Mouse (Mus musculus): Measurements from ENCODE around the gene 1700067K01Rik.

The 1700067K01Rik gene

DNA sequence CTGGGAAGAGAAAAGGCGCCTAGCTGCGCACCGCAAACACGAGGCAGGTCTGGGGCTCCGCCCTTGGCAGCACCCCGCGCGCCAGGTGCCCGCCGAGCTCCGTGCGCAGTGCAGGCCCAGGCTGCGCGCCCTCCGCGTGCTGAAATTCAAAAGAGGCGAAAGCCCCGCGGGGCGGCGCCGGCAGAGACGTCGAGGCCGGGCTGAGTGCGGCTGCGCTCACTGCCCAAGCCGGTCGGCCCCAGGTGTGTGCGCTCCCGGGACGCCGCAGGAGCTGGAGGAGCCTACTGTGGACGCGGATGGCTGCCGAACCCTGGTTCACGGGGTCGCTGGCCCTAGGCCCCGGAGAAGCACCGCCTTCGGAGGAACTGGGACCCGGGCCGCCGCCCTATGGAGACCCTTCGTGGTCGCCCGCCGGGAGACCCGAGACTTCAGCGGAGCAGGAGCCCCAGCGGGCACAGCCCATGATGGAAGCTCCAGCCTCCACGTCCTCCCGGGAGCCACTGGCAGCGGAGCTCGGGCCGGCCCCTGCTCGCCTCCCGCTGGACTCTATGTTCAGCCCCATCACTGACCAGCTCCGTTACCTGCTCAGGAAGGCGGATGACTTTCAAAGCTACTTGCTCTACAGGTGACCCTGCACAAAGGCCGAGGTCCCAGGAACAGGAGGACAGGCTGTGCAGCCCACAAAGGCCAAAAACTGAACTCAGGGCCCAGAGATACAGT is at the start of gene 1700067K01Rik:
TSS of gene 1700067K01Rik (plus strand) at position 222 of the 720 bp plus-strand sequence.
- no peak for DNase-seq (ENCODE audit: low spot score in 2 of 2)

DNA sequence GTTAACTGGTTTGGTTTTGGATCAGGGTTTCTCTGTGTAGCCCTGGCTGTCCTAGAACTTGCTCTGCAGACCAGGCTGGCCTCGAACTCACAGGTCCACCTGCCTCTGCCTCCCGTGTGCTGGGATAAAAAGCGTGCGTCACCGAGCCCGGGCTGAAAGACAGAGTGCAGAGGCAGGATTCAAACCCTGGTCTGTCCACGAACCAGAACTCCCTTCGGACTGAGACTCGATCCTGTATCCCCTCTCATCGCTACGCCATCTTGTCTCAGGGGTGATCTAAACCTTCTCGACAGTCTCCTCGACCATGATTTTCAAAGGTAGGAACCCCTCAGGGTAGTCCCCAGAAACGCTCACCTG is 46.6 kb upstream of the 1700067K01Rik start:
- no peak for DNase-seq (ENCODE audit: low spot score in 2 of 2)

DNA sequence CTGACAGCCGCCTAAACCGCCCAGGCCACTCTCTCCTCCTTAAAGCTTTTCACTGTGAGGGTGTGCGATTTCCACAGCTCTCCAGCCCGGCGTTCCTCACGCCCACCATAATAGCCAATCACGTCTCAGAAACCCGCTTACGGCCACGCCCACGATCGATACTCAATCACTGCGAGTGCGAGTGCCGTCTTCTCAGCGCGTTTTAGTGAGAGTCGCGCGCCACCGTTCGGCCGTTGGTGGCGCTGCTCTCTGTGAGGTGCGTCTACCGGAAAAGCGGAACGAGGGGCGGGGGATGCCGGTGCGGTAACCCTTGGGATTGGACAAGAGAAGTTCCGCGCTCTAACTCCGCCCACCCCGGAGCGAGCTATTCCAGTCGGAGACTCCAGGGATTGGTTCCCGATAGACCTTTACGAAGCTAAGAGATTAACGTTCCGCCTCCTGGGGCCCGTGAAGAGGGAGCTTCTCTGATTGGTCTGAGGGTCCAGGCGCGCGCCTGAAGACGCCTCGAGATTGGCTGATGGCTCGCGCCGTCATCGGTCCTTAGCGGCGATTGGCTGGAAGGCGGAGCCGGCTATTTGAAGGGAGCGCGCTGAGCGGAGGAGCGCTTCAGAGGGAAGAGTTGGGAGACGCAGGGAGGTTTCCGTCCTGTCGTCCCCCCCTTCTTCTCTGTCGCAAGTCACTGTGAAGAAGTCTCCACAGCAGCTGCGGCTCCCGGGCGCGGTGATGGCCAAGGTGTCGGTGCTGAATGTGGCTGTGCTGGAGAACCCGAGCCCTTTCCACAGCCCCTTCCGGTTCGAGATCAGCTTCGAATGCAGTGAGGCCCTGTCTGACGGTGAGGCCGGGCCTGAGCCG is 46.0 kb upstream of the 1700067K01Rik start, which contains the start of the genes Gm10644 and Asf1b:
TSS of gene Gm10644 (minus strand) at position 100 of the 852 bp plus-strand sequence.
TSS of gene Asf1b (plus strand) at position 402 of the 852 bp plus-strand sequence.
- DNase-seq (ENCODE audit: low spot score in 2 of 2), result peak; percentile 90 to 99

DNA sequence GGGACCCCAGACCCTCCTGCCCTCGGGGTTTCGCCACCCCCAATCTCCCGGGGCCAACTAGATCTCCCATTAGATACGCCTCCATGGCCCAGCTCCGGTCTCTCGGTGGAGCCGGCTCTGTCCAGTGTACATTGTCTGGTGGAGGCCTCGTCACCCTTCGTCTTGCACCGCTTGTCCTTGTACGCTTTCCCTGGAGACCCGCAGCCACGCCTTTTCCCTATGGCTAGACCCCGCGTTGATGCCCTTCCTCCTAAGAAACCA is 45.4 kb upstream of the 1700067K01Rik start:
- no peak for DNase-seq (ENCODE audit: low spot score in 2 of 2)

DNA sequence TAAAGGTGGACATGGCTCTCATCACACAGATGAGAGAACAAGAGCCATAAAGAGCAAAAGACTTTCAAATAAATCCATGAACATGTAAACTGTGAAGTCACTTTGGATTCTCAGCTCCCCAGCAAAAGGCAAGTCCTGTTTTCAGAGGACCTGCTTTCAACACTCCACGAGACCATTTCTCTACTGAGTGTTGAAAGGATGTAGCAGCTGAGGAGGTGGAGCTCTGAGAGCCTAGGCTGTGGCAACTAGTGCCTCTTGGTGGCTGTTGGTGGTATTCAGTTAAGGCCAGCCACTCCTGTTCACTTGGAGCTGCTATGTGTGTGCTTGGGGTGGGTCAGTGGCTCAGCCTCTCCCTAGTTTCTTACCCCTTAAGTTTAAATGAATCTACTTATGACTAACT is 44.5 kb upstream of the 1700067K01Rik start:
- DNase-seq (ENCODE audit: low spot score in 2 of 2), result peak; percentile 26 to 62

DNA sequence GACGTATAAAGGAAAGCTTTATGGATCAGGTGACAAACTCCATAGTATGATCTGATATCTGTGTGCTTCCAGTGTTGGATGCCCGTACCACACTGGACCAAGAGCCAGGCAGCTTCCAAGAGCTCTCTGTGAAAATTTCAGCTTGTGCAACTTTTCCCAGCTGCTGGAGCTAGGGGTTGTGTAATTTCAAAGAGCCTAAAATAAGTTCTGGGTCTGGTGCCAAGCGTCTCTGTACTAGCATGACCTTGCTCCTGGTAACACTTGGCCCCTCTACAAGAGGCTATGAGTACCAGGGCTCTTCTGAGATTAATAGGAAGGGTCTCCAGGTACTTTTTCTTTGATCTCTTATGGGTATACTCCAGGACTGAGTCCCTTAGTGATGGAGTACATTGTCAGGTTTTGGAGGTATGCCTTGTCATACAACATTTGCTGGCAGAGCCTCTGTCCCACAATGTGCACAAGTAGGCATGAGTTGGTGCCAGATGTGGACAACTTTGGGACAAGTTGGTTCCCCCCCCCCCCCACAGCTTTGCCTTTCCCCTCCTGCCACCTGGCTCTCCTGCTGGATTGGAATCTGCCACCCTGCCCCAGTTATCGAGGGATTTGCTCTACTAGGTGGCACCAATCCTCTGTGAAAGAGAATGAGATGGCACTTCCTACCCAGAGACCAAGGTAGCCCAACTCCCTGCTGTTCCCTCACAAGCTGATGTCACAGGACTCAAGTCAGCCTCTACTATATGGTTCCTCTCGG is 37.1 kb upstream of the 1700067K01Rik start:
- no peak for DNase-seq (ENCODE audit: low spot score in 2 of 2)

DNA sequence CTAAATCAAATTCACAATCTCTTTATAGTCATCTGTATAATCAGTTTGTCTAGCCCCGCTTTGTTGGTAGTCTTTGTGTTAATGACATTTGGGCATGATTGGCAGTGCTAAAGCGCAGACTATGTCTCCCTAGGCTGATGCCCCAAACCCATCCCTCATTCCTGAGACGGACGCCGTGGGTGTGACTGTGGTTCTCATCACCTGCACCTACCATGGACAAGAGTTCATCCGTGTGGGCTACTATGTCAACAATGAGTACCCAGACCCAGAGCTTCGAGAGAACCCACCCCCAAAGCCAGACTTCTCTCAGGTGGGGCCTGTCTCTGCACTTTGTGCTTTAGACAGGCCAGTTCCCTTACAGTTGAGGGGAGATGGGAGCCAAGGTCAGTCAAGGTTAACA is 33.6 kb upstream of the 1700067K01Rik start:
- DNase-seq (ENCODE audit: low spot score in 2 of 2), result no peak

DNA sequence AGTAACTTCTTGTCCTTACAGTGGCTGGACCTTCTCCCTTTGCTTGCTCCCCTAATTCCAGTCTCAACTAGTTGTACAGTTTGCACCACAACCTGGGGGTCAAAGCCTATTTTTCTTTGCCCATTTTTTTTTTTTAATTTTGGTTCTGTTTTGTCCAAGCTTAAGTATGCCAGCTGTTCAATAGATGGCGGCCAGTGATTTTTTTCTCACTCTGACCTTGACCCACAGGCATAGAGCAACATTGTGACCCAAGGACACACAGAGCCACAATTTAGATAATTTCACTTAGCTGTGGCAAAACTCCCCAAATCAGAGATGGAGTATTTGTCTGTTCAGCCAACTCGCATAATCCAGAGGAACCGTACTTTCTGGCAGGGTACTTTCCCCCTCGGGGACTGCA is 30.2 kb upstream of the 1700067K01Rik start:
- DNase-seq (ENCODE audit: low spot score in 2 of 2), result no peak

DNA sequence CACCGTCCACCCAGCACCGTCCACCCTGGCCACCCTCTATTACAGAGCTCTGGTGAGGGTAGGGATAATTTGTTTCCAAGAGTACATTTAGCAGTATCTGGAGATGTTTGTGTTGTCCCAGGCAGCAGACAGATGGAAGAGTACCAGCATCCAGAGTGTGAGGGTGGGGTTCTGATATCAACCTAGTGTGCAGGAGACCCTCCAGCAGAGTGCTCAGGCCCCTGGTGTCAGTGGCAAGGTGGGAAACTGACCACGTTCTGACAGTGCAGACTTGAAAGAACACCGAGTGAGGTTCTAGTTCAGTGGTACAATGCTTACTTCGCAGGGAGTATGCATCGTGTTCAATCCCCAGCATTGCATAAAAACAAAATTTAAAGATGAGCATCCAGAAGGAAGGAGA is 29.6 kb upstream of the 1700067K01Rik start:
- DNase-seq (ENCODE audit: low spot score in 2 of 2), result no peak

DNA sequence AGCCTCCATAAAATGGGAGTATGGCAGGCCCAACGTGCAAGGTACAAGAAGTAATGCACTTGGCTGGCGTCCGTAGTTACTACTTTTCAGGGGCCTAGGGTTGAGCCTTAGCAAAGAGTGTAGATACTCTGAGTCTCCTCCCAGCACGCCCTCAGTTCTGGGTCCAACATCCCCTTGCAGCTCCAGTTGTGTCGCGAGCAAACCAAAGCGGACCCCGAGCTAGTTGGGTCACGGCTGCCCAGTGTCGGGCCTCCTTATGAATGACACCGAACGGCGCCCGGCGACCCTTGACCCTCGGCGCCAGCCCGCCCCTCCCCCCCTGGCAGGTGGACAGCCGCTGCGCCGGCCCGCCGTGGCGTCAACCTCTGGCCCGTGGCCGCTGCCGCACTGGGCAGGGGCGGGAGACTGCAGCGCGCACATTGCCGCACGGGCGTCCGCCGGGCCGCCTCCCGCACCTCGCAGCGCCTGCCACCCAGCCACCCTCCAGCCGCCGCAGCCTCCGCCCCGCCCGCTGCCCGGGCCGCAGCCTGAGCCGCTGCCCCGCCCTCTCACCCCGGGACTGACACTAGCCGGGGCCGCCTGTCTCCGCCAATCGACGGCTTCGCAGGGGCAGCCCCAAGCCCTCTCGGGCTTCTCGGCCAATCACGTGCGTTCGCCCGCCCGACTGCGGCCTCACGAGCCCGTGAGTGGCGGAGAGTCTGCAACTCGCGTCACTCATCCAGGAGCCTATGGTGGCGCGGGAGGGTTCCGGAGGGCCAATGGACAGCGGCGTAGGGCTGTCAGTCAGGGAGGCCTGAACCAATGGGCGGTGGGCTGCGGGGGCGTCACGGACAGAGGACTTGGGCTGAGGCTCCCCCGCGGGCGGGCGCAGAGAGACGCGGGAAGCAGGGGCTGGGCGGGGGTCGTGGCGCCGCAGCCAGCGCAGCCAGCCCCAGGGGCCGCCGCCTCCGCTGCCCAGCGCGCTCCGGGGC is 28.9 kb upstream of the 1700067K01Rik start, which contains the start of gene Prkaca:
TSS of gene Prkaca (plus strand) at position 844 of the 971 bp plus-strand sequence.
- peak; percentile 92 to 97 for DNase-seq (ENCODE audit: low spot score in 2 of 2)

DNA sequence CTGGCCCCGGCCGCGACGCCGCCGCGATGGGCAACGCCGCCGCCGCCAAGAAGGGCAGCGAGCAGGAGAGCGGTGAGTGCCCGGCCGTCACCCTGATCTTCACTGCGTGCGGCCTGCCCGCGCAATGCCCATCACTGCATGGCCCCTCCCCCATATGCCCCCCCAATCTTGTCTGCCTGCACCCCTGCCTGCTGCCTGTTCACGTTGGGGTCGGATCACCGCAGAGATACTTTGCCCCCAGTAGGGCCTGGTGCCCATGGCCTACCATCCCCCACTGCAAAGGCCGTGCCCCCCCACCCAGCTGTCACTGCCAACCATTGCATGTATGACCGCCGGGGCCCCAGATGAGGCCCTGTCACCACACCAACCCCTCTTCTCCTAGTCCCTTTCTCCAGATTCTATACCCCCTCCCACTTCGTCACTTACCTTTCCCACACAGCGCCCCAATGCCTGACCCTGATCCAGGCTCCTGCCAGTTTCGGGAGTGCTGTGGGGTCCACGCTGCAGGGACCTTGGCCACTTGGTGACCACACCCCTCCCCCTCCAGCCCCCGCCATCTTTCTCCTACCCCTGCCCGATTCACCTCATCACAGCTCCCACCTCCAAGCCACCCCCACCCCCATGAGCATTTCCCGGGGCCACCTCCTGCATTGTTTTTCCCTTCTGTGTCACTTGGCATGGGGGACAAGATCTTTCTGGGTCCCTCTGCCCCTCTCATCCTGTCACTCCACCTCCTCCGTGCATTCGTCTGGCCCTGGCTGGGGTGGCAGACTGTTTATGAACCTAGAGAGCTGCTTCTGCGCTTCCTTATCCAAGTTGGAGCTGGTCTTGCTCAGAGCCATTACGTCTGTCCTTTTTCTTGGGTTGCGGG is 27.9 kb upstream of the 1700067K01Rik start:
- DNase-seq (ENCODE audit: low spot score in 2 of 2), result no peak

DNA sequence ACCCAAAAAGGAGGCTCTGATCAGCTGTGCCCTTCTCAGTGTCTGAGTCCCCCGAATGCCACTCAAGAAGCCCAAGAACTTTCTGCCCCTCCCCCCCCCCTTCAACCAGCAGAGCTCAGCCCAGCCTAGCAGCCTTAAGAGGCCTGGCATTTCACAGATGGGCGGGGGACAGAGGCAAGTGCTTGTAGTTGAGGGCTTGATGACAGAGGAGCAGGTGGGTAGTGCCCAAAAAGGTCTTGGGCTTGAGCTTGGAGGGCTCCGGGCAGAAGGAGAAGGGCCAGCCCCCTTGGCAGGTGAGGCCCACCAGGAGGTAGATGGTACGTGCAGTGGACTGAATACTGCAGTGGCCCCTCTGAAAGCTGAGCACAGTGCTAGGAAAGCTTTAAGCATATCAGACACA is 26.8 kb upstream of the 1700067K01Rik start:
- no peak for DNase-seq (ENCODE audit: low spot score in 2 of 2)

DNA sequence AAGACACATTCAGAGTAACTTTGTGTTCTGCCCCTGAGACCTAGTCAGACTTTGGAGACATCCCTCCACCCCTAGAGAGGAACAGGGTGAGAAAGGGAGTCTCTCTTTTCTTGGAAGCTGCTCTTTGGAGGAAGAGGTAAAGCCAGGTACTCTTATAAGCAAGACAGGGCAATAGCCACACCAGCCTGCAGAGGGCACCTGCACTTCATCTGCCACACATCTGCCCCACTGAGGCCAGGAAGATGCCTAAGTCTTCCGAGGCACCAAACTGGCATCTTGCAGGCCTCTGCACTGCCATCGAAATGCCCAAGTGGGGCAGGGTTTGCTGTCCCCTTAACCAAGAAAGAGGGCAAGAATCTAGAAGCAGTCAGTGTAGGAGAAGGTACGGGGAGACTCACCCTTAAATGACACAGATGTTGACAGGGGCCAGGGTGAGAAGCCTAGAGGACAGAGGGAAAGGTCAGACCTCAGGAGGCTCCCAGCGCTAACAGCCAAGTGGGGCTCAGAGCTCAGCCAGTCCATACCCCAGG is 25.1 kb upstream of the 1700067K01Rik start:
- peak in 1 of 2 experiments; percentile 54 for DNase-seq (ENCODE audit: low spot score in 2 of 2)

DNA sequence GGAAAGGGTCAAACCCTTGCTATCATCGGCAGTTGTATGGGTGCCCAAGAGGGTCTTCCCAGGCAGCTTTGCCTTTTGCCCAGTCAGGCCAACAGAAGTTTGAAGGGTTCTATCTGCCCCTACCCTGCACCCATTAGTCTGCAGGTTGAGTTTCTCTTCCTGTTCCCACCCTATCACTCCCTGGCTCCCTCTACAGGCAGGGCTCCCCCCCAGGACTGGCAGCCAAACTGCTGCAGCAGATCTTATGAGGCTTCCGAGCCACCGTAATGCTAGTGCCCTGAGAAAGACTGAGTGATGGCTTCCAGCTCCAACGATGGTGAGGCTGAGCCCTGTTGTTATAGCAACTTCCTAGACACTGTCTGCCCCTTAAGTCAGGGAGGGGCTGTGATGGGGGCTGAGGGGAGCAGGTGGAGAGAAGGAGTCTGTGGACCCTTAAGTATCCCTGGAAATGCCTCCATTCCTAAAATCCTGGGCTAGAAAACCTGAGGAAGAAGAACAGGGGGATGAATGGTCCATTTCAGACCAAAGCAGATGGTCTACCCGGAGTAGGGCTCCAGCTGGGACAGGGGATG is 24.4 kb upstream of the 1700067K01Rik start:
- DNase-seq (ENCODE audit: low spot score in 2 of 2), result peak in 1 of 2 experiments; percentile 50

DNA sequence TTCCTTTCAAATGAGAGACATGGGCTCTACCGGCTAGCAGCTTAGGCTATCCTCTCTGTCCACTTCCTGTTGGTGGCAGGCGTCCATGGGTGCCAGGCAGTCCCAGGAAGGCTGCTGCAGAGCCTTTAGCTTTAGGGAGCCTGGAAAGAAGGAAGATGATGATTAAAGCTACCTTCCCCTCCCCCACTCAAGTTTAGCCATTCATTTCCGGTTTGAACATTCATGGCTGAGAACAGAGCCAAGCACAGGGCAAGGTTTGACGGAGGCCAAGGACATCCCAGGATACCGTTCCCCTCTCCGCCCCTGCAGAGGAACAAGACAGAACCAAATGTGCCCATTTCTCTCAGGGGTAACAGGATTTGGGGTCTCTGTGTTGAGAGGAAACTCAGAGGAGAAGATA is 23.7 kb upstream of the 1700067K01Rik start:
- DNase-seq (ENCODE audit: low spot score in 2 of 2), result no peak

DNA sequence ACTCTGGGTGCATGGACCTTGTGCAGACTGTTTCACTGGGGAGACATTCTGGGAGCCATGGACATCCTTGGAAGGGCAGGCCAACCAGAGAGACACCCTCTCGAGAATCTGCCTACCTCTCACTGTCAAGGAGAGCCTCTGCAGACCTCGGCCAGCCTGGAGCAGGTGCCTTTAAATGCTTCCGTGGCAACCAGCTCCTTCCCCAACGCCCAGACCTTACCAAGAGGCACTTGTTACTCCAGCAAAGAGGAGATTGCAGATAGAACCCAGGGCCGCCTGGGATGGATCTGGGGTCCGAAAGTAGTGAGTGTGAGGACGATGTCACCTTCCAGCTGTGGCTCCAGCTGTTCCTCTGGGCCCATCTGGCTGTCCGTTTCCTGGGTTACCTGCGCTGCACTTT is 23.1 kb upstream of the 1700067K01Rik start:
- DNase-seq (ENCODE audit: low spot score in 2 of 2), result no peak

DNA sequence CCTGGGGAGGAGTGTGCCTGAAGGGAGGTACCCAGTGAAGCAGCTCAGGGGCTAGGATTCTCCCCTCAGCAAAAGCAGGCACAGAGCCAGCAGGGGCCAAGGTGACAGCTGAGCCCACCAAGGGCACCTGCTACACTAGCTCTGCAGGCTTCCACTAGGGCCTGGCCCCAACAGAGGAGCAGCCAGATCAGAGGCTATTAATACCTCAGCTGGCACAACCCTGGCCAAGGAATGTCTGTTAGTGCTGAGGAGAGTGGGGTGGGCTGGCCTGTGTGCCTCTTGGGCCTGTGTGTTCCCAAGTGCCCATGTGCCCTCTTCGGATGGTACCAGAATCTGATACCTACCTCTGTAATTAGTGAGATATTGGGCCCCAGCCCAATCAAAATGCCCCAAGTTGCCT is 21.1 kb upstream of the 1700067K01Rik start:
- no peak for DNase-seq (ENCODE audit: low spot score in 2 of 2)

DNA sequence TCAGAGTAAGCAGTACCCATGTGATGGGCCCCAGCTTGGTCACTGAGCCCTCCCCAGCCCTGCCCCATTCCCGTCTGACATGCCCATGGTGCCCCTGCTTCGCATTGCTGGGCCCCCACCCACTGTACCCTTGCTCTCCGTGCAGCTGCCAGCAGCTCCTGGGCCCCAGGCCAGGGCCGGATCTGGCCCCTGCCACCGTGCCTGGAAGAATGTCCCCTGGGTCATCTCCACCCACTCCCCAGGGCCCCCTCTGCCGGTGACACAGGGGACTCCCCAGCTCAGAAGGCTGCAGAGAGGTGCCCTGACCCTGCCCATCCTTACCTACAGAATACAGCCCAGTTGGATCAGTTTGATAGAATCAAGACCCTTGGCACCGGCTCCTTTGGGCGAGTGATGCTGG is 20.5 kb upstream of the 1700067K01Rik start:
- DNase-seq (ENCODE audit: low spot score in 2 of 2), result no peak

DNA sequence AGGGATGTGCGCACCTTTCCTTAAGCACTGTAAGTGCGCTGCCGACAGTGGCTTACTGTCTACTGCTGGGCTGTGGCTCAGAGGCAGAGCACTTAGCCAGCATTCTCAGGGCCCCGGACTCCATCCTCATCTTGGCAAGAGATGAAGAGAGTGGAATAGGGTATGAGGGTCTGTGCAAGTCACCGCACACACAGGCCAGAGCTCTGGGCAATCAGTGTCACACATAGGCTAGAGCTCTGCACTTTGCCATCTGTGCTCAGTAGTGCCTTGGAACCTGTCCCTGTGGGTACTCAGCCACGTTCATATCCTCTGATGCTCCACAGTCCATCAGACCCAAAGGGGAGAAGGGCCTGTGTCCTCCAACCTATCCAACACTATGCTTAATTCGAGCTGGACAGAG is 19.8 kb upstream of the 1700067K01Rik start:
- no peak for DNase-seq (ENCODE audit: low spot score in 2 of 2)

DNA sequence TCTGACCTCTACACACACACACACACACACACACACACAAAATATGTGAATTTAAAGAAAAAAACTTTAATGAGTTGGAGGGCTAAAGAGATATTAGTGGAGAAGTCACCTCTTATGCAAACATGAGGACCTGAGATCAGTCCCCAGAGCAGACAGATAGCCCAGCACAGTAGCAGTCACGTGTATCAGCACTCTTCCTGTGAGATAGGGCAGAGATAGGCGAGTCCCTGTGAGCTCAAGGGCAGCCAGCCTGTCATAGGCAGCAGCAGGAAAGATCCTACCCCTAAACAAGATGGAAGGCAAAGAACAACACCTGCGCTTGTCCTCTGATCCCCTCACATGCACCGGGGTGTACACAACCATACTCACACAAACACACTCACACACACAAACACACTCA is 18.9 kb upstream of the 1700067K01Rik start:
- DNase-seq (ENCODE audit: low spot score in 2 of 2), result no peak

Data from spleen, postnatal 10 days (tissue).